Mouse (Mus musculus) spleen, adult 12 weeks (tissue): ENCODE results near the gene Sash1.
"Not testable (repeated sequence)": the region's sequence is repeated elsewhere in the genome, so short reads cannot be mapped to it uniquely, and the experiment has no call there.

ENCODE experiments used
- DNase-seq: peaks from one replicate; pipeline ENCODE4 v3.0.0; 2022; ENCODE audit warnings: low spot score

The Sash1 gene

GRCm38 (mm10) chr10:8756604-8757354 is 129.1 kb downstream of the Sash1 start:
- DNase-seq, result no peak

- DNase-seq, result no peak
Measured at GRCm38 (mm10) chr10:8753377-8753776, 132.5 kb downstream of the Sash1 start.

- DNase-seq, result no peak
Measured at GRCm38 (mm10) chr10:8752436-8752835, 133.4 kb downstream of the Sash1 start.

GRCm38 (mm10) chr10:8749537-8749936 is 136.3 kb downstream of the Sash1 start:
- DNase-seq, result no peak

- DNase-seq, result no peak
Measured at GRCm38 (mm10) chr10:8747450-8748212, 138.2 kb downstream of the Sash1 start.

GRCm38 (mm10) chr10:8746082-8746696 is 139.7 kb downstream of the Sash1 start:
- no peak for DNase-seq

GRCm38 (mm10) chr10:8742872-8743271 is 143.0 kb downstream of the Sash1 start:
- DNase-seq, result no peak

- DNase-seq, result no peak
Measured at GRCm38 (mm10) chr10:8741505-8741904, 144.4 kb downstream of the Sash1 start.

GRCm38 (mm10) chr10:8740797-8741196 is 145.1 kb downstream of the Sash1 start:
- DNase-seq, result no peak

- DNase-seq, result no peak
Measured at GRCm38 (mm10) chr10:8729387-8730337, 156.2 kb downstream of the Sash1 start.

- no peak for DNase-seq
Measured at GRCm38 (mm10) chr10:8719345-8719744, 166.5 kb downstream of the Sash1 start.

- DNase-seq, result no peak
Measured at GRCm38 (mm10) chr10:8718831-8719230, 167.0 kb downstream of the Sash1 start.

GRCm38 (mm10) chr10:8717171-8717570 is 168.7 kb downstream of the Sash1 start:
- DNase-seq, result no peak

GRCm38 (mm10) chr10:8715679-8716284 is 170.1 kb downstream of the Sash1 start:
- peak; percentile 20 for DNase-seq

- not testable (repeated sequence) for DNase-seq
Measured at GRCm38 (mm10) chr10:8696636-8697035, 189.2 kb downstream of the Sash1 start.

GRCm38 (mm10) chr10:8693996-8694500 is 191.8 kb downstream of the Sash1 start:
- DNase-seq, result no peak

GRCm38 (mm10) chr10:8693561-8693960 is 192.3 kb downstream of the Sash1 start:
- DNase-seq, result no peak

- DNase-seq, result no peak
Measured at GRCm38 (mm10) chr10:8692531-8692930, 193.3 kb downstream of the Sash1 start.

GRCm38 (mm10) chr10:8686219-8686618 is 199.7 kb downstream of the Sash1 start:
- no peak for DNase-seq

- no peak for DNase-seq
Measured at GRCm38 (mm10) chr10:8685269-8685668, 200.6 kb downstream of the Sash1 start.

- DNase-seq, result peak; percentile 9
Measured at GRCm38 (mm10) chr10:8682900-8683299, 203.0 kb downstream of the Sash1 start.
